Mouse (Mus musculus) CH12.LX (cell line): Measurements from ENCODE around the gene Hspa1l. TPM values are rescaled to one million over a fixed set of nuclear protein-coding genes. Genes with fewer than 3 reads are reported as not detected.

ENCODE experiments used
- DNase-seq: peaks from one replicate; pipeline ENCODE4 v3.0.0-alpha.2; 2013; ENCODE audit errors: extremely low read depth
- H3K27ac ChIP-seq: 2 replicates; pipeline ENCODE4 v1.5.1; 2012; ENCODE audit warnings: low read depth, mild to moderate bottlenecking, control low read depth, moderate library complexity; ENCODE audit not compliant: insufficient read depth
- H3K27me3 ChIP-seq: replicated peaks from 2 replicates; pipeline ENCODE3; 2012; ENCODE audit warnings: inconsistent platforms
- H3K36me3 ChIP-seq, 2 experiments: replicated peaks in 1 of 2; 2 replicates each; pipeline versions ENCODE3 to v1.6.1; 2012; ENCODE audit warnings: inconsistent platforms in 1 of 2, low read length in 1 of 2, mild to moderate bottlenecking in 1 of 2, mixed read lengths in 1 of 2, moderate library complexity in 1 of 2; ENCODE audit not compliant: control insufficient read depth in 1 of 2, insufficient read depth in 1 of 2
- H3K4me1 ChIP-seq, 2 experiments: 2 replicates each; pipeline ENCODE4 v1.6.1; 2012; ENCODE audit warnings: inconsistent platforms in 1 of 2, moderate library complexity in 1 of 2; ENCODE audit not compliant: insufficient read depth in 2 of 2, control insufficient read depth in 1 of 2
- H3K4me2 ChIP-seq: 2 replicates; pipeline ENCODE4 v1.6.1; 2012; ENCODE audit warnings: low read depth, mild to moderate bottlenecking, control low read depth; ENCODE audit not compliant: poor library complexity, insufficient read depth, severe bottlenecking
- H3K4me3 ChIP-seq, 3 experiments: fragments of 150-350 bp in 1 of 3; sonication (generic) in 1 of 3; replicated peaks in 1 of 3; 2 replicates each; pipeline versions ENCODE3 to v1.5.1; 2011 to 2012; ENCODE audit warnings: low read depth in 2 of 3, low read length in 2 of 3, mild to moderate bottlenecking in 2 of 3, moderate library complexity in 2 of 3, control low read depth in 1 of 3, improper control_type of control experiment in 1 of 3, inconsistent platforms in 1 of 3, mixed read lengths in 1 of 3; ENCODE audit not compliant: poor library complexity in 1 of 3
- H3K79me2 ChIP-seq: replicated peaks from 2 replicates; pipeline ENCODE4 v1.6.1; 2012; ENCODE audit warnings: mild to moderate bottlenecking, moderate library complexity; ENCODE audit not compliant: control insufficient read depth, poor library complexity, insufficient read depth, severe bottlenecking; ENCODE audit errors: extremely low read depth
- H3K9ac ChIP-seq: 2 replicates; pipeline ENCODE4 v1.6.1; 2012; ENCODE audit warnings: low read depth, mild to moderate bottlenecking, control low read depth, moderate library complexity; ENCODE audit not compliant: insufficient read depth
- H3K9me3 ChIP-seq: replicated peaks from 2 replicates; pipeline ENCODE3; 2012; ENCODE audit warnings: low read length, inconsistent platforms, mixed read lengths
- BHLHE40 ChIP-seq: IDR thresholded peaks from 2 replicates; pipeline ENCODE4 v1.6.1; 2011; ENCODE audit warnings: mild to moderate bottlenecking, low read depth, low read length, improper control_type of control experiment
- CHD2 ChIP-seq: IDR thresholded peaks from 2 replicates; pipeline ENCODE4 v1.6.1; 2011; ENCODE audit warnings: low read length, improper control_type of control experiment
- E2F4 ChIP-seq: IDR thresholded peaks from 2 replicates; pipeline ENCODE4 v1.6.1; 2011; ENCODE audit warnings: low read depth, low read length, improper control_type of control experiment; ENCODE audit not compliant: insufficient replicate concordance
- ETS1 ChIP-seq: conservative IDR thresholded peaks from 2 replicates; pipeline ENCODE4 v1.6.1; 2012; ENCODE audit warnings: low read depth, mild to moderate bottlenecking, inconsistent platforms, low read length, improper control_type of control experiment, moderate library complexity
- GABPA ChIP-seq: IDR thresholded peaks from 2 replicates; pipeline ENCODE4 v1.6.1; 2012; ENCODE audit warnings: low read depth, low read length, improper control_type of control experiment, inconsistent platforms; ENCODE audit not compliant: insufficient replicate concordance
- JUN ChIP-seq: IDR thresholded peaks from 2 replicates; pipeline ENCODE4 v1.6.1; 2011; ENCODE audit warnings: low read depth, mild to moderate bottlenecking, low read length, improper control_type of control experiment, moderate library complexity; ENCODE audit not compliant: insufficient read depth
- KAT2A ChIP-seq: IDR thresholded peaks from 2 replicates; pipeline ENCODE4 v1.6.1; 2012; ENCODE audit warnings: low read length, improper control_type of control experiment, inconsistent platforms; ENCODE audit not compliant: insufficient replicate concordance
- MAX ChIP-seq: IDR thresholded peaks from 2 replicates; pipeline ENCODE4 v1.6.1; 2011; ENCODE audit warnings: low read length, improper control_type of control experiment
- MYC ChIP-seq: IDR thresholded peaks from 2 replicates; pipeline ENCODE4 v1.6.1; 2011; ENCODE audit warnings: low read depth, mild to moderate bottlenecking, improper control_type of control experiment, low read length
- NELFE ChIP-seq: IDR thresholded peaks from 2 replicates; pipeline ENCODE4 v1.6.1; 2011; ENCODE audit warnings: low read depth, low read length, improper control_type of control experiment
- NRF1 ChIP-seq: IDR thresholded peaks from 2 replicates; pipeline ENCODE4 v1.6.1; 2014; ENCODE audit warnings: low read depth, mild to moderate bottlenecking, inconsistent platforms, low read length, improper control_type of control experiment, moderate library complexity
- PAX5 ChIP-seq: IDR thresholded peaks from 2 replicates; pipeline ENCODE4 v1.6.1; 2012; ENCODE audit warnings: low read length, inconsistent platforms, mixed read lengths
- POLR2A ChIP-seq: IDR thresholded peaks from 2 replicates; pipeline ENCODE4 v1.6.1; 2011; ENCODE audit warnings: low read depth, mild to moderate bottlenecking, improper control_type of control experiment, low read length
- POLR2AphosphoS2 ChIP-seq: IDR thresholded peaks from 2 replicates; pipeline ENCODE4 v1.6.1; 2011; ENCODE audit warnings: low read depth, low read length, improper control_type of control experiment
- RAD21 ChIP-seq: IDR thresholded peaks from 2 replicates; pipeline ENCODE4 v1.6.1; 2011; ENCODE audit warnings: low read depth, mild to moderate bottlenecking, low read length, improper control_type of control experiment, moderate library complexity
- RCOR1 ChIP-seq: conservative IDR thresholded peaks from 2 replicates; pipeline ENCODE4 v1.6.1; 2012; ENCODE audit warnings: low read depth, mild to moderate bottlenecking, inconsistent platforms, low read length, improper control_type of control experiment
- TBP ChIP-seq: conservative IDR thresholded peaks from 2 replicates; pipeline ENCODE4 v1.6.1; 2011; ENCODE audit warnings: low read depth, low read length, improper control_type of control experiment
- UBTF ChIP-seq: IDR thresholded peaks from 2 replicates; pipeline ENCODE4 v1.6.1; 2012; ENCODE audit warnings: low read depth, mild to moderate bottlenecking, inconsistent platforms, low read length, improper control_type of control experiment, moderate library complexity
- USF1 ChIP-seq: IDR thresholded peaks from 2 replicates; pipeline ENCODE4 v1.6.1; 2014; ENCODE audit warnings: low read depth, mild to moderate bottlenecking, inconsistent platforms, low read length, improper control_type of control experiment
- ZC3H11A ChIP-seq: IDR thresholded peaks from 2 replicates; pipeline ENCODE4 v1.6.1; 2012; ENCODE audit warnings: low read depth, mild to moderate bottlenecking, inconsistent platforms, low read length, improper control_type of control experiment
- ZKSCAN1 ChIP-seq: IDR thresholded peaks from 2 replicates; pipeline ENCODE4 v1.6.1; 2012; ENCODE audit warnings: low read depth, inconsistent platforms, low read length, improper control_type of control experiment, borderline replicate concordance
- ZNF384 ChIP-seq: IDR thresholded peaks from 2 replicates; pipeline ENCODE4 v1.6.1; 2012; ENCODE audit warnings: low read depth, low read length, improper control_type of control experiment, inconsistent platforms
- dilution Hi-C: fragments of 300-500 bp; cut with MboI; formaldehyde crosslinking; loops from 2 replicates; pipeline ENCODE4 v1.14.3; 2020; ENCODE audit warnings: low sequenced_read_pairs; ENCODE audit not compliant: extremely low pct_unique_long_range_greater_than_20kb, extremely low pct_ligation_motif_present
- in situ Hi-C: fragments of 300-500 bp; cut with MboI; formaldehyde crosslinking; loops from 3 replicates; pipeline ENCODE4 v1.14.3; 2019; ENCODE audit warnings: low sequenced_read_pairs, low pct_ligation_motif_present, low pct_unique_long_range_greater_than_20kb, mixed read lengths
- polyA plus RNA-seq: library from polyadenylated mRNA; unstranded; fragments of >175 nt; gene quantifications from 2 replicates; pipeline ENCODE4 v1.2.1, GENCODE M21; 2012; ENCODE audit warnings: low read depth; ENCODE audit not compliant: insufficient read length
- total RNA-seq, 2 experiments: library from RNA; depleted of rRNA; stranded (reverse); fragments of 300-350 nt in 1 of 2; fragments of >200 nt in 1 of 2; gene quantifications; 2 replicates each; pipeline ENCODE4 v1.2.3; 2012 to 2014

The Hspa1l gene
- total and polyA plus RNA-seq, 3 experiments, result 0.30 to 1.4 TPM; not detected in 1

DNA sequence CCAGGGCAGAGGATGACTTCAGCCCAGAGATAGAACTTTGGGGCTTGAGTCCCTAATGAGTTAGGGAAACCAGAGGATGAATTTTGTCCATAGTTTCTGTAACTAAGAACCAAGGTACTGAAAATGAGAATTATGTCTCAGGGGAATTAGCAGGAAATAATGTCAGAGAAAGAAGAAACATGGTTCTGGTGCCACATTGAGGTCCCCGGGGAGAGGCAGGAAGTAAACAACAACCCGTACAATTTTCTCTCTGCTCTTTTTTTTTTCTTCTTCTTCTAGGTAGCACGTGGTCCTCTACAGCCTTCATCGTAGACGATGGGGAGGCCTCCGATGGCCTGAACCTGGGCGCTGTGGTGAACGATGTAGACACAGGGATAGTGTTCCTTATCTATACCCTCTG lies 40.2 kb upstream of the Hspa1l start:
- H3K4me3 ChIP-seq, result peak overlapping the region; percentile 77 to 82 (median 79)
- H3K79me2 ChIP-seq, result no peaks in the 10 kb centered on the region
- in situ Hi-C loops (no loop called here), dilution Hi-C loops (no loop called here)
- H3K4me1 ChIP-seq, result peaks cover 8 to 39% of the 10 kb centered on the region in 2 experiments
- peak overlapping the region; percentile 87 for H3K4me2 ChIP-seq
- H3K9me3 ChIP-seq, result no peaks in the 10 kb centered on the region
- peak; percentile 63 for DNase-seq
- no peak for TF ChIP-seq GABPA
- TF ChIP-seq ZNF384, result peak; percentile 73
- TF ChIP-seq MYC, result peak; percentile 89; the same call in 1 of the 2 replicates
- TF ChIP-seq MAX, result peak; percentile 79; the same call in 1 of the 2 replicates
- peak overlapping the region; percentile 28 for H3K9ac ChIP-seq
- no peak overlapping the region for H3K27ac ChIP-seq
- H3K36me3 ChIP-seq, result peaks cover 16 to 46% of the 10 kb centered on the region in 2 experiments
- H3K27me3 ChIP-seq, result no peaks in the 10 kb centered on the region

DNA sequence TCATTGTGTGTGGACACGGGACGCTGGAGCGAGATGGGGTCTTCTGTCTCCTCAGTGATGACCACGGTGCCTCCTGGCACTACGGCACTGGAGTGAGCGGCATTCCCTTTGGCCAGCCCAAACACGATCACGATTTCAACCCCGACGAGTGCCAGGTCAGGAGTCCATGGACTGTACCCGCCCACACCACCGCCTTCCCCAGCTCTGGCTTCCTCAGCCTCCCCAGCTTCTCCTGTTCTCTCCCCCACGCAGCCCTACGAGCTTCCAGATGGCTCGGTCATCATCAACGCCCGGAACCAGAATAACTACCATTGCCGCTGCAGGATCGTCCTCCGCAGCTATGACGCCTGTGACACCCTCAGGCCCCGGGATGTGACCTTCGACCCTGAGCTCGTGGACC lies 38.5 kb upstream of the Hspa1l start:
- Histone ChIP-seq H3K27ac (no peak overlapping the region), H3K27me3 (no peaks in the 10 kb centered on the region), H3K4me2 (no peak overlapping the region), H3K36me3 (peaks cover 16 to 56% of the 10 kb centered on the region in 2 experiments), H3K9me3 (no peaks in the 10 kb centered on the region), H3K79me2 (no peaks in the 10 kb centered on the region), H3K9ac (no peak overlapping the region), H3K4me1 (peaks cover 8 to 39% of the 10 kb centered on the region in 2 experiments), H3K4me3 (no peak overlapping the region)
- dilution Hi-C loops (no loop called here), in situ Hi-C loops (no loop called here)
- no peak for DNase-seq
- no peak for TF ChIP-seq ETS1
- no peak for TF ChIP-seq E2F4
- no peak for TF ChIP-seq BHLHE40
- TF ChIP-seq ZNF384, result no peak
- TF ChIP-seq ZC3H11A, result no peak
- TF ChIP-seq CHD2, result no peak
- TF ChIP-seq RAD21, result no peak
- TF ChIP-seq USF1, result no peak
- no peak for TF ChIP-seq UBTF
- no peak for TF ChIP-seq ZKSCAN1
- TF ChIP-seq MYC, result no peak
- TF ChIP-seq JUN, result no peak
- TF ChIP-seq NELFE, result no peak
- TF ChIP-seq PAX5, result no peak
- TF ChIP-seq TBP, result no peak
- TF ChIP-seq POLR2AphosphoS2, result no peak
- TF ChIP-seq RCOR1, result no peak
- no peak for TF ChIP-seq KAT2A
- no peak for TF ChIP-seq NRF1
- TF ChIP-seq POLR2A, result no peak
